Mouse (Mus musculus): Measurements from ENCODE around the gene Mthfr. TPM values are rescaled to one million over a fixed set of nuclear protein-coding genes. Genes with fewer than 3 reads are reported as not detected.

Gene Mthfr
- total RNA-seq, 2 experiments from 2014 or later: 5.6 to 9.6 TPM

Other genes starting within 250 kb of the Mthfr start
- gene Zfp984, start 229.3 kb upstream of the Mthfr start, total RNA-seq (2021): under 1 TPM; 0.74 to 0.87 TPM
- 1 to 10 TPM; 7.1 to 7.9 TPM for gene Zfp933, start 190.7 kb upstream of the Mthfr start, total RNA-seq (2021)
- 1 to 10 TPM; 4.0 to 6.3 TPM for gene Miip, start 170.3 kb upstream of the Mthfr start, total RNA-seq (2021)
- 1 to 10 TPM; 3.8 to 5.8 TPM for gene Fv1, start 170.1 kb upstream of the Mthfr start, total RNA-seq (2021)
- 100 to 1,000 TPM; 406 to 426 TPM for gene Mfn2, start 134.4 kb upstream of the Mthfr start, total RNA-seq (2021)
- 10 to 100 TPM; 21.8 to 25.6 TPM for gene Plod1, start 102.3 kb upstream of the Mthfr start, total RNA-seq (2021)
- 10 to 100 TPM; 17.9 to 21.4 TPM for gene 2510039O18Rik, start 98.2 kb upstream of the Mthfr start, total RNA-seq (2021)
- not detected for gene Nppb, start 53.3 kb upstream of the Mthfr start, total RNA-seq (2021)
- not detected for gene Nppa, start 38.4 kb upstream of the Mthfr start, total RNA-seq (2021)
- 1 to 10 TPM; 3.9 to 4.6 TPM for gene Clcn6, start 256 bp upstream of the Mthfr start, total RNA-seq (2021)
- 10 to 100 TPM in 1 of 2 experiments, 1 to 10 TPM in 1; 9.8 to 11.4 TPM for gene Agtrap, start 49.0 kb downstream of the Mthfr start, total RNA-seq (2021)
- gene Mad2l2, start 91.3 kb downstream of the Mthfr start, total RNA-seq (2021): 10 to 100 TPM; 10.9 to 12.6 TPM
- under 1 TPM in 1 of 2 experiments, not detected in 1; 0.10 TPM for gene Draxin, start 91.6 kb downstream of the Mthfr start, total RNA-seq (2021)
- gene Fbxo6, start 113.1 kb downstream of the Mthfr start, total RNA-seq (2021): 10 to 100 TPM; 32.7 to 33.5 TPM
- gene Fbxo44, start 121.4 kb downstream of the Mthfr start, total RNA-seq (2021): 1 to 10 TPM; 6.3 to 9.1 TPM
- not detected for gene Fbxo2, start 121.5 kb downstream of the Mthfr start, total RNA-seq (2021)
- under 1 TPM in 1 of 2 experiments, not detected in 1; 0.10 TPM for gene Disp3, start 248.9 kb downstream of the Mthfr start, total RNA-seq (2021)

Data from gastrocnemius, postnatal 36 days (tissue).